Mouse (Mus musculus): ENCODE measurements around the gene Gramd4.
A peak's percentile ranks its signal among the peaks of the same experiment; 100 is the strongest.

Gramd4 gene

GRCm38 (mm10) chr15:86119186-86119585, 61.7 kb downstream of the Gramd4 start:
- DNase-seq = no peak

- DNase-seq = no peak
Measured at GRCm38 (mm10) chr15:86122261-86122949, 64.9 kb downstream of the Gramd4 start.

GRCm38 (mm10) chr15:86123409-86123808, 65.9 kb downstream of the Gramd4 start:
- no peak for DNase-seq

- DNase-seq = peak; percentile 86
Measured at GRCm38 (mm10) chr15:86124359-86124758, 66.9 kb downstream of the Gramd4 start.

- no peak for DNase-seq
Measured at GRCm38 (mm10) chr15:86129036-86129435, 71.5 kb downstream of the Gramd4 start.

- no peak for DNase-seq
Measured at GRCm38 (mm10) chr15:86130657-86131056, 73.2 kb downstream of the Gramd4 start.

- DNase-seq = peak; percentile 81
Measured at GRCm38 (mm10) chr15:86134941-86135783, 77.7 kb downstream of the Gramd4 start.

- DNase-seq = peak; percentile 80
Measured at GRCm38 (mm10) chr15:86137638-86138037, 80.1 kb downstream of the Gramd4 start.

- DNase-seq = peak; percentile 52
Measured at GRCm38 (mm10) chr15:86140323-86140722, 82.8 kb downstream of the Gramd4 start.

- peak; percentile 30 for DNase-seq
Measured at GRCm38 (mm10) chr15:86144577-86144976, 87.1 kb downstream of the Gramd4 start.

GRCm38 (mm10) chr15:86145046-86145445, 87.6 kb downstream of the Gramd4 start:
- no peak for DNase-seq

- DNase-seq = no peak
Measured at GRCm38 (mm10) chr15:86146922-86147321, 89.4 kb downstream of the Gramd4 start.

GRCm38 (mm10) chr15:86150593-86150992, 93.1 kb downstream of the Gramd4 start:
- DNase-seq = no peak

- DNase-seq = no peak
Measured at GRCm38 (mm10) chr15:86153481-86153960, 96.0 kb downstream of the Gramd4 start.

- DNase-seq = no peak
Measured at GRCm38 (mm10) chr15:86156492-86156891, 99.0 kb downstream of the Gramd4 start.

GRCm38 (mm10) chr15:86159093-86159492, 101.6 kb downstream of the Gramd4 start:
- DNase-seq = no peak

GRCm38 (mm10) chr15:86159719-86160118, 102.2 kb downstream of the Gramd4 start:
- DNase-seq = peak; percentile 47

- no peak for DNase-seq
Measured at GRCm38 (mm10) chr15:86160906-86161305, 103.4 kb downstream of the Gramd4 start.

GRCm38 (mm10) chr15:86161800-86162199, 104.3 kb downstream of the Gramd4 start:
- DNase-seq = peak; percentile 54

GRCm38 (mm10) chr15:86164718-86165345, 107.3 kb downstream of the Gramd4 start:
- DNase-seq = no peak

- no peak for DNase-seq
Measured at GRCm38 (mm10) chr15:86165811-86166590, 108.5 kb downstream of the Gramd4 start.

GRCm38 (mm10) chr15:86167032-86167655, 109.6 kb downstream of the Gramd4 start:
- DNase-seq = no peak

Data from thymus, postnatal 14 days (tissue).